Mouse (Mus musculus) G1E (cell line): ENCODE measurements around the gene Tank.

Experiments used
- CTCF ChIP-seq: IDR thresholded peaks from 2 replicates; pipeline ENCODE4 v1.5.1; 2012; ENCODE audit warnings: low read depth, low read length, inconsistent platforms, mixed read lengths
- POLR2AphosphoS5 ChIP-seq: IDR thresholded peaks from 2 replicates; pipeline ENCODE4 v1.6.1; 2012; ENCODE audit warnings: low read depth, low read length, inconsistent platforms; ENCODE audit not compliant: insufficient replicate concordance

DNA sequence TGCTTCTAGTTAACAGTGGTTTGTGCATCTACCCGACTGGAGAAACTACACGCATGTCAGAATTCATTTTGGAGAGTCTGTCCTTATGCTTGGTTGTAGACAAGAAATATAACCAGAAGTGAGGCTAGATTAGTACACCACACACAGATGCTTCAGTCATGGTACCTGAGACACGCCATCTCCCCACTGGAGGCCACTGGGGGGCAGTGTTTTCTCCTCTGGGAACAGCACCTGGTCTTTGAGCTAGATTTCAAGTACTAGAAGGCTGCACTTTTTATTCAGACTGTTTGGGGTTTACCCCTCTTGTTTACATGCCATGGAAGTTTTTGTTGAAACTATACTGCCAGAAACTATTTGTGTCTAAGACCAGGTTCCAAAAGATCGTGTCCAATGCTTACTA lies 89.9 kb downstream of the Tank start:
- TF ChIP-seq CTCF = peak; percentile 40
- no peak for TF ChIP-seq POLR2AphosphoS5
